Mouse (Mus musculus) G1E-ER4 (cell line): Measurements from ENCODE around the gene Gm10153. TPM values are rescaled to one million over a fixed set of nuclear protein-coding genes. Genes with fewer than 3 reads are reported as not detected.
"Not testable (repeated sequence)": the region's sequence is repeated elsewhere in the genome, so short reads cannot be mapped to it uniquely, and the experiment has no call there.

Experiments used
- GATA1 ChIP-seq: IDR thresholded peaks from one replicate; pipeline ENCODE4 v1.8.0; 2012; ENCODE audit warnings: low read length, inconsistent platforms
- polyA plus RNA-seq: library from polyadenylated mRNA; stranded (reverse); fragments of >175 nt; gene quantifications from 2 replicates; pipeline ENCODE4 v1.2.3, GENCODE M21; 2012

Gm10153 gene
- polyA plus RNA-seq = not detected in 2 replicates

- no peak for TF ChIP-seq GATA1
Measured at GRCm38 (mm10) chr7:142190289-142190688, at the start of gene Gm10153. TSS of gene Gm10153 (minus strand) at chr7:142190389.

GRCm38 (mm10) chr7:142231540-142231939 lies 41.4 kb upstream of the Gm10153 start:
- TF ChIP-seq GATA1 = no peak

GRCm38 (mm10) chr7:142229871-142230270 lies 39.7 kb upstream of the Gm10153 start, which contains the start of gene Krtap5-5:
TSS of gene Krtap5-5 (minus strand) at chr7:142229971.
- not testable (repeated sequence) for TF ChIP-seq GATA1

GRCm38 (mm10) chr7:142224518-142224917 lies 34.3 kb upstream of the Gm10153 start:
- TF ChIP-seq GATA1 = no peak

GRCm38 (mm10) chr7:142211559-142211958 lies 21.4 kb upstream of the Gm10153 start, which contains the start of gene Gm7579:
TSS of gene Gm7579 (plus strand) at chr7:142211859.
- TF ChIP-seq GATA1 = no peak

- no peak for TF ChIP-seq GATA1
Measured at GRCm38 (mm10) chr7:142205488-142205887, 15.3 kb upstream of the Gm10153 start.

- TF ChIP-seq GATA1 = no peak
Measured at GRCm38 (mm10) chr7:142201064-142201463, 10.9 kb upstream of the Gm10153 start, which contains the start of gene Krtap5-3. TSS of gene Krtap5-3 (plus strand) at chr7:142201364.

GRCm38 (mm10) chr7:142198748-142199147 lies 8.6 kb upstream of the Gm10153 start:
- TF ChIP-seq GATA1 = no peak

GRCm38 (mm10) chr7:142188156-142188555 lies 2.0 kb downstream of the Gm10153 start:
- TF ChIP-seq GATA1 = no peak

- TF ChIP-seq GATA1 = no peak
Measured at GRCm38 (mm10) chr7:142181021-142181420, 9.2 kb downstream of the Gm10153 start.

GRCm38 (mm10) chr7:142178685-142179084 lies 11.5 kb downstream of the Gm10153 start:
- TF ChIP-seq GATA1 = no peak

GRCm38 (mm10) chr7:142175905-142176304 lies 14.3 kb downstream of the Gm10153 start, which contains the start of gene Krtap5-2:
TSS of gene Krtap5-2 (minus strand) at chr7:142176005.
- TF ChIP-seq GATA1 = not testable (repeated sequence)

- no peak for TF ChIP-seq GATA1
Measured at GRCm38 (mm10) chr7:142169836-142170235, 20.4 kb downstream of the Gm10153 start.

GRCm38 (mm10) chr7:142165639-142166038 lies 24.6 kb downstream of the Gm10153 start, which contains the start of gene Gm4553:
TSS of gene Gm4553 (minus strand) at chr7:142165739.
- not testable (repeated sequence) for TF ChIP-seq GATA1

- TF ChIP-seq GATA1 = no peak
Measured at GRCm38 (mm10) chr7:142159366-142159765, 30.8 kb downstream of the Gm10153 start.

- TF ChIP-seq GATA1 = not testable (repeated sequence)
Measured at GRCm38 (mm10) chr7:142157013-142157412, 33.2 kb downstream of the Gm10153 start, which contains the start of gene Gm29735. TSS of gene Gm29735 (minus strand) at chr7:142157113.

- TF ChIP-seq GATA1 = no peak
Measured at GRCm38 (mm10) chr7:142155308-142155707, 34.9 kb downstream of the Gm10153 start.
